Mouse (Mus musculus): Measurements from ENCODE around the gene Ube2j2. TPM values are rescaled to one million over a fixed set of nuclear protein-coding genes. Genes with fewer than 3 reads are reported as not detected.
A peak's percentile ranks its signal among the peaks of the same experiment; 100 is the strongest.

The Ube2j2 gene
- total RNA-seq, 4 experiments from 2014 or later: 58.5 to 69.0 (median 66.3) TPM

GRCm38 (mm10) chr4:155962167-155962971 lies 18.7 kb downstream of the Ube2j2 start, which contains the start of gene C1qtnf12:
C1qtnf12 (plus strand) TSS chr4:155962318.
- DNase-seq (ENCODE audit: low spot score in 2 of 2): no peak

DNA sequence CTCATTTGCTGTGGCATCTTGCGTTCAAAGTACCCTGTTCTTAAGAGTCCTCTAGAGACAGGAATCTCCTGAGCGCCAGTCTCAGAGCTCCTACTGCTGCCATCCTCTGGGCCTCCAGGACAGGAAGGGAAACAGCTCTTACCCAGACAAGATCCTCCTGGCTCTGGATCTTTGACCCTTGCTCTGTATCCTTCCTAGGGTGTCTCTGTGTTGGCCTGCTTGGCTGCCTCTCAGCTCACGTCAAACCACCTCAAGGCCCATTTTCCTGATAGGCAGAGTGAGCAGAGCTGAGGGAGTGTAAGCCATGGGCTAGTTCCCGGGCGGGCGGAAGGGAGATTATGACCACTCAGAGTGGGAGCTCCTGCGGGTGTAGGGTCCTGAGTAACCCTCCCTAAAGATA lies 19.5 kb downstream of the Ube2j2 start:
- no peak for DNase-seq (ENCODE audit: low spot score in 2 of 2)

- DNase-seq (ENCODE audit: low spot score in 2 of 2): no peak
These were observed 20.8 kb downstream of the Ube2j2 start for GRCm38 (mm10) chr4:155964396-155964795.

DNA sequence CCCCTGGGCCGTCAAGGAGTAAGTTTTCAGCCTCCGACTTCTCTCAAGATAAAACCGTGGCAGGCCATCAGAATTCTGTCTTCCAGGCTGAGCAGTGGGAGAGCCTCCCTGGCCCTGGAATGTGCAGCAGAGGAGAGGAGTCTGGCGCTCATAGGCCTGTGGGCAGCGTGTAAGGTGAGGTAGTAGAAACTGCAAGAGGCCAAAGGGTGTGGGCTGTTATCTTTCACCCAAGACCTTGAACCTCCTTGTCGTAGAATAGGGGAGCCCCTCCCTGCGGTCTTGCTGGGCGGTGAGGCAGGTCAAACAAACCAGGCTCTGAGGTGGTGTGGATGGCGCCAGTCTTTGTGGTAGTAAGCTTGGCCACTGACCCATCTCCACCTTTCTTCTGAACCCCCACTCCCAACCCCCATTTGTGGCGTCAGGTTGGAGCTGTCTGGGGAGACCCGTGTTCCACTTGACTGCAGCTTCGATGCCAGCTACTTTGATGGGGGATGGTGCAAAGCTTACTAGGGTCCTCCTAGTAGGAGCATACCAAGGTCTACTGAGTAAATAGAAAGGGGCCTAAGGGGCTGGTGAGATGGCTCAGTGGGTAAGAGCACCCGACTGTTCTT lies 25.5 kb downstream of the Ube2j2 start:
- no peak for DNase-seq (ENCODE audit: low spot score in 2 of 2)

GRCm38 (mm10) chr4:155970286-155970685 lies 26.7 kb downstream of the Ube2j2 start:
- no peak for DNase-seq (ENCODE audit: low spot score in 2 of 2)

DNA sequence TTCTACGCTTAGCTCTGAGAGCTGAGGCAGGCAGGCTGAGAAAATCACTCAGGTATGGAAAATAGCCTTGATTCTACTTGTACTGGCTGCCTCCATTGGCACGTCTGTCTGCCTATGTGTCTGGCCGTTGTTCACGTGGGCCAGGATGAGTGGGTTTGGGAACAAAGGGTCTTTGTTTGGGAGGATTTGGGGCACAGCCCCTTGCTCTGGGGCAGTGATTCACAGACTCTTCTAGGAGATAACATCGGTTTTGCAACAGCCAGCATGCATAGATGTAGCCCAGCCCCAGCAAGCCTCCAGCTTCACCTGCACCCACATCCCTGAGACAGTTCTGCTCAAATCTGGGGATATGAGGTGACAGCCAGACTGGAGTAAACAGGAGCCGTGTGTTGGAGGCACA lies 29.0 kb downstream of the Ube2j2 start:
- no peak for DNase-seq (ENCODE audit: low spot score in 2 of 2)

GRCm38 (mm10) chr4:155973239-155973638 lies 29.6 kb downstream of the Ube2j2 start:
- DNase-seq (ENCODE audit: low spot score in 2 of 2): no peak

- no peak for DNase-seq (ENCODE audit: low spot score in 2 of 2)
These were observed 37.9 kb downstream of the Ube2j2 start for GRCm38 (mm10) chr4:155981436-155982082.

DNA sequence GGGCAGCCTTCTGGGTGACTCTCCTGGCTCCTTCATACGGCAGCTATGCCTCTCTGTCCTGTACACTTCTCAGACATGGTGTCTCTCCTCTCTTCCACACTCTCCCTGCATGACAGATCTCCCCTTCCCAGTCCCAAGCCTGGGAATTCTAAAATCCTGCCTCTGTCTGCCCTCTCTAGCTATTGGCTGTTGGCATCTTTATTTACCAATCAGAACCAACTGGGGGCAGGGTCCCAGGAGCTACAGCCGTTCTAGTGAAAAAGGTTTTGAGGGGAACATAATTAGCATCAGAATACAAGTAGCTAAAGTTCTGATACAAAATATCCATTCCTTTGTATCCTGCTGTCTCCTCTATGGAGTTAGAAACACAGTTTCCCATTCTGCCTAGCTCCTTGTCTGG lies 40.2 kb downstream of the Ube2j2 start:
- no peak for DNase-seq (ENCODE audit: low spot score in 2 of 2)

GRCm38 (mm10) chr4:155991211-155991907 lies 47.7 kb downstream of the Ube2j2 start:
- peak in 1 of 2 experiments; percentile 57 for DNase-seq (ENCODE audit: low spot score in 2 of 2)

- no peak for DNase-seq (ENCODE audit: low spot score in 2 of 2)
These were observed 48.2 kb downstream of the Ube2j2 start for GRCm38 (mm10) chr4:155991908-155992230.

DNA sequence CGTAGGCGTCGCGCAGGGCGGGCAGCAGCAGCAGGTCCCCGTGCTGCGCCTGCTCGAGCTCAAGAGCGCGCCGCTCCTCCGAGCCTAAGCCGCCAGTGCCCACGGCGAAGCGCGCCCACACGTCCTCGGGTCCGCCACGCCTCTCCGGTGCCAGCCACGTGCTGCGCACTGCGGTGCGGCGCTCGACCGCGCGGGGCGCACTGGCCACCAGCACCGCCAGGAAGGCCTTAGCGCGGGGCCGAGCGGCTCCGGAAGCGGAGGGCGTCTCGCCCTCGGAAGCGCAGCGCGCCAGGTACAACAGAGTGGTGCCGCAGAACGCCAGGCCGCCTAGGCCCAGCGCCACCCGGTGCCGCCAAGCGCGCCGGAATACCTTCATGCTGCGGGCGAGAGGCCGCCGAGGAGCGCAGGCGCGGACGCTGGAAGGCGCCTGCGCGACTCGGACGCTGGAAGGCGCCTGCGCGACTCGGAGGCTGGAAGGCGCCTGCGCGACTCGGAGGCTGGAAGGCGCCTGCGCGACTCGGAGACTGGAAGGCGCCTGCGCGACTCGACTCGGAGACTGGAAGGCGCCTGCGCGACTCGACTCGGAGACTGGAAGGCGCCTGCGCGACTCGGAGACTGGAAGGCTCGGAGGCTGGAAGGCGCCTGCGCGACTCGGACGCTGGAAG lies 48.7 kb downstream of the Ube2j2 start, which contains the start of the genes B3galt6 and Sdf4:
TSS of gene B3galt6 (minus strand) at position 409 of the 665 bp plus-strand sequence.
TSS of gene Sdf4 (plus strand) at position 632 of the 665 bp plus-strand sequence.
- DNase-seq (ENCODE audit: low spot score in 2 of 2): peak; percentile 74 to 89

DNA sequence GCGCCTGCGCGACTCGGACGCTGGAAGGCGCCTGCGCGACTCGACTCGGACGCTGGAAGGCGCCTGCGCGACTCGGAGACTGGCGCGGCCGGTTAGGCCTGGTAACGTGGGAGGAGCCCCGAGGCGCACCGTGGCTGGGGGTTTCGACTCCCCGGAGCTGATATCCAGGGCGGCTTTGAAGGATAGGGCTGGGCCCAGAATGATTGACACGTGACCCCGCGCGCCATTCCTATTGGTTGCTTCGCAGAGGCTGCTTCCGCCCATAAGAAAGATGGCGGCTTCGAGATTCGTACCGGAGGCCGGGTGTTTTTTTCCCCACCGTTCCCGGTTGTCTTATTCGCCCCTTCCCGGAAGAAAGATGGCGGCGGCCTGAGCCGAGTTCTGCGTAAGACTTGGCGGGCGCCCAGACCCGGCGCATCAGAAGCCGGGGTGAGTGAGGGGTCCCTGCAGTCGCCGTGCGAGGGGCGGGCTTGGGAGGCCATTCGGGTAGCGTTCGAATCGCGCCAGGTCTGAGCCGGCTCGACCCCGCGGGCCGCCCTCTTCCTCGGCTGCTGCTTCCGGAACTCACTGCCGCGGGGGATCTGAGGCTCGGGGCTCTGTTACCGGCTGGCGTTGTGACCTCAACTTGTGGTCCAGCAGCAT lies 49.4 kb downstream of the Ube2j2 start:
- peak; percentile 95 to 98 for DNase-seq (ENCODE audit: low spot score in 2 of 2)

- no peak for DNase-seq (ENCODE audit: low spot score in 2 of 2)
These were observed 50.0 kb downstream of the Ube2j2 start for GRCm38 (mm10) chr4:155993606-155994005.

DNA sequence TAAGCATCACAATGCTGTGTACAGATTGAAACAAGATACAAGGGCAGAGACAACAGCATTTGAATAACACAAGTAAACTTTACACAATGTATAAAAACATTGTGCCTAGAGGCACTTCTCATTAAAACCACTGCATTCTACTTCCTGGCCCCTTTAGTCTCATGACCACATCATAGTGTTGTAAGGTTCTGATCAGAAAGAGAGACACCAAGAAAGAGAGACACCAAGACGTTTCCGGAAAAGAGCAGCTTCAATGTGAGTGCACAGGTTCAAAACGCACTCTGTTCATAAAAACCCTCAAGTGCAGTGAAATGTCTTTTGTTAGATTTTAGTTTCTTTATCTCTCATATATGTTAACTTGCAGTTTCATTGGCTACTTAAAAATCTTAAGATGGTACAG lies 60.5 kb downstream of the Ube2j2 start:
- DNase-seq (ENCODE audit: low spot score in 2 of 2): no peak

DNA sequence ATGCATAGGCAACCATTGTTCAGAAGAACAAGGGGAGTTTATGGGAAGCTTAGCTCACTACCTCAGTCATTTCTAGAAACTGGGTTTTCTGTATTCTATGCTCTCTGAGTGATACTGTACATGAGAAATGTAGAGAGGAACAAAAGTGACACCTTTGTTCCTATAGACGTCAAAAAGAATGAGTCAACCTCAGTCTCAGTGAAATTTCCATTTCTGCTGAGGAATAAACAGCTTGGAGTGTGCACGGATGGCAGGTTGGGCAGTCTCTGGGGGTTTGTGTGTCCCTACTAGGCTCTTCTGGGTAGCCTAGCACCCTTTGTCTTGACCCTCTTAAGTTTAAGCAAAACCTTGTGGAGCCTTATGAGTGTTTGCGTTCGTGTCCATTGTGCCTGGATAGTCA lies 64.7 kb downstream of the Ube2j2 start:
- DNase-seq (ENCODE audit: low spot score in 2 of 2): no peak
